Mouse (Mus musculus) E14TG2a.4 (cell line): ENCODE results near the gene Gpr39.

Source experiments
- CTCF ChIP-seq: conservative IDR thresholded peaks from 2 replicates; pipeline ENCODE4 v1.5.1; 2014; ENCODE audit warnings: low read length
- NANOG ChIP-seq: IDR thresholded peaks from 2 replicates; pipeline ENCODE4 v1.6.1; 2014; ENCODE audit warnings: borderline replicate concordance, low read length, mixed read lengths
- POU5F1 ChIP-seq: IDR thresholded peaks from 2 replicates; pipeline ENCODE4 v1.6.1; 2014; ENCODE audit warnings: low read length, borderline replicate concordance

DNA sequence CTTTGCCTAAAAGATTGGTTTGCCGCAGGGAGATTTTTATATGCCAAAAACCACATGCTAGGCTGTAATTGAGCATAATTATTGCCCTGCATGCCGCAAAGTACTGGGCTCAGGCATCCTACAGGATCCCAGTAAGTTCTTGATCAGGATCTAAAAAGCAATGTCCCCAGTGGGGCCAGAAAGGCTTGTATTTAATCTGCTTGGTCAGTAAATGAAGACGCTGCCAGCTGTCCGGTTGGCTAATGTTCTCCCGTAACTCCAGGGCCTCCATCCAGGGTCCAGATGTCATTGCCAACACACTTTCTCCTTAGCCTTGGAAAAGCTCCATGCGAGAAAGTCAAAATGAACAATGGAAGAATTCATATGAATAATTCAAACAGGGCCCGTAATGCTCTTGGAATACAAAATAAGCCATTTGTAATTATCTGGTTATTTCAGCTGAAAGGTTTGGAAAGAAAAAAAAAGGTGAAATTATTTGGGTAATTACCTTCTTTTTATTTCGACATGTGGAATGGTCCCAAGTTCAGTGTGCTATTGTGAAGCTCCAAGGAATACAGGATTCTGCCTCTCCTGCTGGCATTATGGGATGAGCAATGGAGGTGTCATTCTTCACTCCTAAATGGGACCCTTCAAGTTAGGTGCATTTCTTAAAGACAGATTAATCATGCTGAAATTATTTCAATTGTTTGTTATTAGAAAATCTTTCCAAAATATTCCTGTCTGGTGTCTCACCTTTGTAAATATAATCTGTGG is 37.1 kb upstream of the Gpr39 start:
- TF ChIP-seq CTCF: no peak
- no peak for TF ChIP-seq NANOG
- no peak for TF ChIP-seq POU5F1
